Mouse (Mus musculus) layer of hippocampus, adult 6 months (tissue): ENCODE data around the gene Gm5157. TPM values are rescaled to one million over a fixed set of nuclear protein-coding genes. Genes with fewer than 3 reads are reported as not detected.

Experiments used
- long read RNA-seq, 2 experiments: library from polyadenylated mRNA; unstranded; transcript quantifications; one replicate each; pipeline ENCODE4 v2.0.0; 2019 to 2020
- polyA plus RNA-seq: library from polyadenylated mRNA; unstranded; fragments of <200 nt; fragmentation: Nextera tagmentation; gene quantifications from 2 replicates; pipeline ENCODE4 v1.2.3, GENCODE M21; 2021

Gm5157 gene
- polyA plus RNA-seq = not detected in 2 replicates
- long read RNA-seq, experiment 1 = 0 reads
- long read RNA-seq, experiment 2 = 0 reads

GRCm38 (mm10) chr7:21190323-21190722, at the start of gene Gm5157:
Gene Gm5157 (minus strand): TSS chr7:21190423.

GRCm38 (mm10) chr7:21161885-21162284, 28.3 kb downstream of the Gm5157 start, which contains the start of gene Vmn1r123:
Gene Vmn1r123 (plus strand): TSS chr7:21162185.

Other genes starting within 250 kb of the Gm5157 start
- not detected in 2 replicates for gene Vmn1r119, start 178.0 kb downstream of the Gm5157 start, polyA plus RNA-seq
- gene Vmn1r120, start 136.6 kb downstream of the Gm5157 start, polyA plus RNA-seq = not detected in 2 replicates
- not detected in 2 replicates for gene Vmn1r121, start 91.9 kb downstream of the Gm5157 start, polyA plus RNA-seq
- not detected in 2 replicates for gene Vmn1r122, start 56.3 kb downstream of the Gm5157 start, polyA plus RNA-seq
- not detected in 2 replicates for gene Vmn1r123, start 28.2 kb downstream of the Gm5157 start, polyA plus RNA-seq
- gene Vmn1r124, start 70.2 kb upstream of the Gm5157 start, polyA plus RNA-seq = not detected in 2 replicates
- not detected in 2 replicates for gene Vmn1r125, start 81.8 kb upstream of the Gm5157 start, polyA plus RNA-seq
- gene Vmn1r126, start 111.0 kb upstream of the Gm5157 start, polyA plus RNA-seq = not detected in 2 replicates
- not detected in 2 replicates for gene Vmn1r127, start 129.4 kb upstream of the Gm5157 start, polyA plus RNA-seq
- gene Vmn1r128, start 158.9 kb upstream of the Gm5157 start, polyA plus RNA-seq = not detected in 2 replicates
- gene Vmn1r129, start 170.9 kb upstream of the Gm5157 start, polyA plus RNA-seq = not detected in 2 replicates
- not detected in 2 replicates for gene Gm6882, start 242.3 kb upstream of the Gm5157 start, polyA plus RNA-seq